Mouse (Mus musculus) heart, postnatal 25 days (tissue): ENCODE measurements around the gene Kcnt1. TPM values are rescaled to one million over a fixed set of nuclear protein-coding genes. Genes with fewer than 3 reads are reported as not detected.
"Not testable (repeated sequence)": the region's sequence is repeated elsewhere in the genome, so short reads cannot be mapped to it uniquely, and the experiment has no call there.

Source experiments
- DNase-seq: peaks from one replicate; pipeline ENCODE4 v3.0.0; 2022; ENCODE audit warnings: low spot score
- intact Hi-C: fragments of 180-260 bp; cut with DNase I; formaldehyde crosslinking; loops from one replicate; pipeline ENCODE4 v1.15.1; 2025
- total RNA-seq, 2 experiments: library from RNA; stranded (reverse); gene quantifications; 2 replicates each; pipeline ENCODE4 v1.2.3; 2021

Gene Kcnt1
- total RNA-seq, result under 1 TPM; 0.25 to 0.36 TPM

- intact Hi-C loops, result no loop called here
- no peak for DNase-seq
Measured at GRCm38 (mm10) chr2:25863337-25864131, at the start of gene Kcnt1. Gene Kcnt1, plus strand, starts transcription at chr2:25863734.

- intact Hi-C loops, result not testable (repeated sequence)
Measured at GRCm38 (mm10) chr2:25815748-25816147, 47.8 kb upstream of the Kcnt1 start, which contains the start of gene Glt6d1. Gene Glt6d1, minus strand, starts transcription at chr2:25815848.

GRCm38 (mm10) chr2:25822806-25823205 lies 40.7 kb upstream of the Kcnt1 start, which contains the start of gene Lcn9:
Gene Lcn9, plus strand, starts transcription at chr2:25823153.
- no peak for DNase-seq
- intact Hi-C loops, result no loop called here

More at GRCm38 (mm10) chr2:25815748-25816147, 47.8 kb upstream of the Kcnt1 start, which contains the start of gene Glt6d1:
- not testable (repeated sequence) for DNase-seq

GRCm38 (mm10) chr2:25824751-25825150 lies 38.8 kb upstream of the Kcnt1 start:
- intact Hi-C loops, result loop anchor here (5.0 kb wide), 1 partner anchor 952 kb away; no protein-coding TSS in a partner anchor
- no peak for DNase-seq

GRCm38 (mm10) chr2:25828344-25828947 lies 35.1 kb upstream of the Kcnt1 start:
- DNase-seq, result no peak

GRCm38 (mm10) chr2:25830786-25831185 lies 32.7 kb upstream of the Kcnt1 start:
- DNase-seq, result no peak
- intact Hi-C loops, result loop anchor here (10.0 kb wide), 1 partner anchor 194 kb away; the partner anchor contains the start of gene Ubac1

More at GRCm38 (mm10) chr2:25828344-25828947, 35.1 kb upstream of the Kcnt1 start:
- intact Hi-C loops, result loop anchor here (5.0 kb wide), 1 partner anchor 956 kb away; no protein-coding TSS in a partner anchor

- intact Hi-C loops, result loop anchor here (5.0 to 10.0 kb wide), 3 partner anchors 76 to 436 kb away; partner anchors contain the start of gene Ubac1
- no peak for DNase-seq
Measured at GRCm38 (mm10) chr2:25836291-25836690, 27.2 kb upstream of the Kcnt1 start.

- intact Hi-C loops, result loop anchor here (5.0 kb wide), 1 partner anchor 300 kb away; no protein-coding TSS in a partner anchor
- DNase-seq, result no peak
Measured at GRCm38 (mm10) chr2:25842161-25842560, 21.4 kb upstream of the Kcnt1 start.

- intact Hi-C loops, result loop anchor here (5.0 kb wide), 1 partner anchor 300 kb away; no protein-coding TSS in a partner anchor
- DNase-seq, result no peak
Measured at GRCm38 (mm10) chr2:25842758-25843157, 20.8 kb upstream of the Kcnt1 start.

GRCm38 (mm10) chr2:25844097-25844496 lies 19.4 kb upstream of the Kcnt1 start:
- no peak for DNase-seq
- intact Hi-C loops, result loop anchor here (5.0 kb wide), 1 partner anchor 298 kb away; no protein-coding TSS in a partner anchor

GRCm38 (mm10) chr2:25846516-25846915 lies 17.0 kb upstream of the Kcnt1 start:
- intact Hi-C loops, result no loop called here
- DNase-seq, result no peak

GRCm38 (mm10) chr2:25847226-25847625 lies 16.3 kb upstream of the Kcnt1 start, which contains the start of gene Sohlh1:
Gene Sohlh1, minus strand, starts transcription at chr2:25847248.
- no peak for DNase-seq
- intact Hi-C loops, result no loop called here

GRCm38 (mm10) chr2:25850330-25850729 lies 13.2 kb upstream of the Kcnt1 start:
- no peak for DNase-seq
- intact Hi-C loops, result no loop called here

- intact Hi-C loops, result no loop called here
- peak; percentile 16 for DNase-seq
Measured at GRCm38 (mm10) chr2:25852626-25853025, 10.9 kb upstream of the Kcnt1 start.

- intact Hi-C loops, result no loop called here
Measured at GRCm38 (mm10) chr2:25853998-25854397, 9.5 kb upstream of the Kcnt1 start.

GRCm38 (mm10) chr2:25859891-25860290 lies 3.6 kb upstream of the Kcnt1 start:
- intact Hi-C loops, result no loop called here
- DNase-seq, result no peak

More at GRCm38 (mm10) chr2:25853998-25854397, 9.5 kb upstream of the Kcnt1 start:
- no peak for DNase-seq

- no peak for DNase-seq
- intact Hi-C loops, result no loop called here
Measured at GRCm38 (mm10) chr2:25862038-25862437, 1.5 kb upstream of the Kcnt1 start.

GRCm38 (mm10) chr2:25862696-25863270 lies 751 bp upstream of the Kcnt1 start:
- intact Hi-C loops, result no loop called here
- DNase-seq, result no peak

- intact Hi-C loops, result no loop called here
- no peak for DNase-seq
Measured at GRCm38 (mm10) chr2:25864230-25864629, 696 bp downstream of the Kcnt1 start.

GRCm38 (mm10) chr2:25865412-25865811 lies 1.9 kb downstream of the Kcnt1 start:
- DNase-seq, result no peak
- intact Hi-C loops, result no loop called here
